Mouse (Mus musculus): ENCODE measurements around the gene Fev. TPM values are rescaled to one million over a fixed set of nuclear protein-coding genes. Genes with fewer than 3 reads are reported as not detected.

Gene Fev
- polyA plus RNA-seq, 1 experiment: 1.1 TPM

DNA sequence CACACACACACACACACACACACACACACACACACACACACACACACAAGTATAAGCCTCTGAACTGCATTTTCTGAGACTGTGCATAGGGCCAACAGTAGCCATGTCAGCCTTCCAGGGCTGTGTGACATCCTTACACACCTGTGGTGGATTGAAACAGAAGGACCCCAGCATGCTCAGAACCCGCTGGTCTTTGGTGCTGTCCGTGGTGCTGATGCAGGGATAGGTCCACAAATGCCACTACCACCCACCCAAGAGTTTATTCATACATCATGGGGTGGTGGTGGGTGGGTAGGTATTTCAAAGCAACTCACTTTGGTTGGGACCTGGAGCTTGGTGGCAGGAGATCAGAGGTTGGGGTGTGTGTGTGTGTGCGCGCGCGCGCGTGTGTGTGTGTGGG lies 6.3 kb upstream of the Fev start:
- WGBS: 3% methylated on average over 8 of the region's 8 CpGs
- H3K27ac ChIP-seq (ENCODE audit: insufficient read depth, low read length): no peak overlapping the region
- peaks cover 1% of the 10 kb centered on the region; the same call in 1 of the 2 replicates for H3K27me3 ChIP-seq (ENCODE audit: control insufficient read depth, insufficient read depth, low read length)
- no peak for DNase-seq
- no peak for TF ChIP-seq CTCF (IDR thresholded peaks at IDR 0.05; ENCODE audit: borderline replicate concordance, insufficient read depth, low read depth, low read length)
- TF ChIP-seq POLR2A (IDR thresholded peaks at IDR 0.05; ENCODE audit: borderline replicate concordance, insufficient read depth, low read length): no peak
- H3K4me3 ChIP-seq (replicated peaks; ENCODE audit: insufficient read depth, low read depth, low read length): no peak overlapping the region
- no peaks in the 10 kb centered on the region for H3K4me1 ChIP-seq (ENCODE audit: control insufficient read depth, insufficient read depth, low read length)

DNA sequence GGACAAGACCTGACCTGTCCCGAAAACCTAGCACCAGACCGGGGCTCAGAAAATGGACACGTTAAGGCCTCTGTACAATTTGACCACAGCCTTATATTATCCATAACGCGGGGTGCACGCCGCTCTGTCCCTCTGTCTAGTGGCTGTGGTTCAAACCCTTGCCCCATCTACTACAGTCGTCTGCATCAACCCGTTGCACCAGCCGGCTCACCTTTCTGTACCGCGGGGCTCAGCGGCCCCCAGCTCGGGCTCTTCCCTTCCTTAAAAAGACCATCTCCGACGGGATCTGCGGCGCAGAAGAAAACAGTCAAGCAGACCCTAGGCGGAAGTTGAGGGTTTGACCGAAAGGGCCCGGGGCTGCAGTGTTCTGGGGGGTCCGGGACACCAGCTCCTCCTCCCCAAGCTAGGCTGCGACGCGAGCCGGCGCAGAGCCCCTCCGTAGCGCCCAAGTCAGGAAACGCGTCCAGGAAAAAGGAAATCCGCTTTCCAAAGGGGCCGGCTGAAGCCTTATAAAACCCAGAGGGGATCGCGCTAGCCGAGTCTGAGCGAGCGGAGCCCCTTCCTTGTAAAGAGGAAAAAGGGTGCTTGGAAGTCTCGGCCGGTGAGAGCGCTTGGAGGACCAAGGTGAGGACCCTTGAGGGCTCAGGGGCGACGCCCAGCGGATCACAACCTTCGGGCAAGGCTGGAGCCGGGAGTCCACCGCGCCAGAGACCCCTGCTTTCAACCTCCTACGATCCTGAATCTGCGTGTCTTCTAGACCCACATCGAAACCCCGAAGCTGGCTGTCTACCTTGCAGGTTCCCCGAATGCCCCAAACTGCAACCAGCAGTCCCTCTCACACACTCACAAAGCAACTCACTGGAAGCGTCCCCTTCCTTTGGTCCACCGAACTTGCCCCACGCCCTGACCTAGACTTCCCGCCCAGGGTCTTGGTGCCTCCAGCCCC lies 750 bp downstream of the Fev start:
- 3% methylated on average over 57 of the region's 57 CpGs for WGBS

DNA sequence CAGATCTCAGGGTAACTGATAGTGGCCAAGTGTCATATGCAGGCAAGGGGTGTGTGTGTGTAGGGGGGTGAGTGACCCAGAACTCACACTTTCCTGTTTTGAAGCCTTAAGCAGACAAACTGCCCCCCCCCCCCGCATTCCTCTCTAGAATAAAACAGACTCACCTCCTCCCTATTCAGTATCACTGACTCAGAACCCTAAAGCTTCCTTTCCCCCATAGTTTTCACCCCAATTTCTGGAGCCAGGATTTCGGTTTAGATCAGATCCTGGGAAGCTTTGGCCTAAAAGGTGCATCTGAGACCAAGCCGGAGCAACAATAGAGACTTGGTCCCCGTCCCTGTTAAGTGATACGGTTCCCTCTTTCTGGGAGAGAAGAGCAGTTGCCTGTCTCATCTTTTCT lies 1.8 kb downstream of the Fev start:
- H3K4me3 ChIP-seq (replicated peaks; ENCODE audit: insufficient read depth, low read depth, low read length): no peak overlapping the region
- peaks cover 11% of the 10 kb centered on the region; the same call in 1 of the 2 replicates for H3K27me3 ChIP-seq (ENCODE audit: control insufficient read depth, insufficient read depth, low read length)
- H3K27ac ChIP-seq (ENCODE audit: insufficient read depth, low read length): no peak overlapping the region
- no peak for DNase-seq
- WGBS: 50% methylated on average over 5 of the region's 5 CpGs
- TF ChIP-seq CTCF (IDR thresholded peaks at IDR 0.05; ENCODE audit: borderline replicate concordance, insufficient read depth, low read depth, low read length) (no peak), POLR2A (IDR thresholded peaks at IDR 0.05; ENCODE audit: borderline replicate concordance, insufficient read depth, low read length) (no peak)
- peaks cover 5% of the 10 kb centered on the region; the same call in 1 of the 2 replicates for H3K4me1 ChIP-seq (ENCODE audit: control insufficient read depth, insufficient read depth, low read length)

More for the DNA sequence above, 750 bp downstream of the Fev start:
- no peak for TF ChIP-seq CTCF (IDR thresholded peaks at IDR 0.05; ENCODE audit: borderline replicate concordance, insufficient read depth, low read depth, low read length)
- no peak for TF ChIP-seq POLR2A (IDR thresholded peaks at IDR 0.05; ENCODE audit: borderline replicate concordance, insufficient read depth, low read length)
- peaks cover 11% of the 10 kb centered on the region; the same call in 1 of the 2 replicates for H3K27me3 ChIP-seq (ENCODE audit: control insufficient read depth, insufficient read depth, low read length)
- H3K4me3 ChIP-seq (replicated peaks; ENCODE audit: insufficient read depth, low read depth, low read length): no peak overlapping the region
- DNase-seq: no peak
- no peak overlapping the region for H3K27ac ChIP-seq (ENCODE audit: insufficient read depth, low read length)
- H3K4me1 ChIP-seq (ENCODE audit: control insufficient read depth, insufficient read depth, low read length): peaks cover 5% of the 10 kb centered on the region; the same call in 1 of the 2 replicates

DNA sequence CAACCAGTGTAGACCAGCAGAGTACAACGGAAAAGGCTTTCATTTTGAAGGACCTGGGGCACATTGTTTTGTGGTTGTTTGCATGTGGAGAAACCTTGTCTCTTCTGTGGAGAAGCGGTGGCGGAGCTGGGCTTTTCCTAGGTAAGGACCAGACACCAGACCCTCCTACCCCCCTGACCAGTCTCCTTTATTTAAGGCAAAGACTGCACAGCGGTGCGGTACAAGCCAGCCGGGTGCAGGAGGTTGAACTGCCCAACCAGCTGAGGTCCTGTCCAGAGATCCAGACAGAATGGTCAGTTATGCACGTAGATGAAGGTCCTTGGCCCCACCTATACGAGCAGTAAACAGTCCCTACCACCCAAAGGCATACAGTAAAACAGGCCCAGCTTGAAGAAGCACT lies 2.4 kb downstream of the Fev start:
- Histone ChIP-seq H3K4me3 (replicated peaks; ENCODE audit: insufficient read depth, low read depth, low read length) (peak overlapping the region; percentile 62), H3K27me3 (ENCODE audit: control insufficient read depth, insufficient read depth, low read length) (peaks cover 11% of the 10 kb centered on the region; the same call in 1 of the 2 replicates)
- 28% methylated on average over 8 of the region's 8 CpGs for WGBS

DNA sequence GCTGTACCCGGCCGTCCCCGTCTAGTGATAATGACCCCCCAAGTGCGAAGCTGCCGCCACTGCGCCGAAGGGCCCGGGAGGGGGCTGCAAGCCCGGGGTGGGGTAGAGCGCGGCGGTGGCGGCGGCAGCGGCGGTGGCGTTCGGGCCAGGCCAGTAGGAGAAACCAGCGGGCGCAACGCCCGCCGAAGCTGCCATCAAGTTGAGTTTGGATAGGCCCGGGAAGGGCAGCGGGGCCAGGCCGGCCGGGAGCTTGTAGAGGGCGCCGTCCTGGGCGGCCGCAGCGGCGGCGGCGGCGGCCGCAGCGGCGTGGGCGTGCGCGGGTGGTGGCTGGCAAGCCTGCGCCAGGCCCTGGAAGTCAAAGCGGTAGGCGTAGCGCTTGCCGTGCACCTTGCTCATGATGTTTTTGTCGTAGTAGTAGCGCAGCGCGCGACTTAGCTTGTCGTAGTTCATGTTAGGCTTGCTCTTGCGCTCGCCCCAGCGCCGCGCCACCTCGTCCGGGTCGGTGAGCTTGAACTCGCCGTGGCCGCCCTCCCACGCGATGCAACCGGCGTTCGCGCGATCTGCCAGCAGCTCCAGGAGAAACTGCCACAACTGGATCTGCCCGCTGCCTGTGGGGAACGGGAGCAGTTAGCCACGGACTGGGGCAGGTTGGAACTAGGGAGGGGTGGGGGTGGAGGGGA lies 3.0 kb downstream of the Fev start:
- H3K27me3 ChIP-seq (ENCODE audit: control insufficient read depth, insufficient read depth, low read length): peaks cover 11% of the 10 kb centered on the region; the same call in 1 of the 2 replicates
- H3K27ac ChIP-seq (ENCODE audit: insufficient read depth, low read length): no peak overlapping the region
- peaks cover 5% of the 10 kb centered on the region; the same call in 1 of the 2 replicates for H3K4me1 ChIP-seq (ENCODE audit: control insufficient read depth, insufficient read depth, low read length)
- WGBS: under 1% methylated on average over 74 of the region's 74 CpGs
- peak; percentile 30 to 42 for DNase-seq
- H3K4me3 ChIP-seq (replicated peaks; ENCODE audit: insufficient read depth, low read depth, low read length): peak overlapping the region; percentile 62
- TF ChIP-seq POLR2A (IDR thresholded peaks at IDR 0.05; ENCODE audit: borderline replicate concordance, insufficient read depth, low read length) (no peak), CTCF (IDR thresholded peaks at IDR 0.05; ENCODE audit: borderline replicate concordance, insufficient read depth, low read depth, low read length) (no peak)

More for the DNA sequence above, 2.4 kb downstream of the Fev start:
- no peak overlapping the region for H3K27ac ChIP-seq (ENCODE audit: insufficient read depth, low read length)
- H3K4me1 ChIP-seq (ENCODE audit: control insufficient read depth, insufficient read depth, low read length): peaks cover 5% of the 10 kb centered on the region; the same call in 1 of the 2 replicates
- no peak for TF ChIP-seq POLR2A (IDR thresholded peaks at IDR 0.05; ENCODE audit: borderline replicate concordance, insufficient read depth, low read length)
- TF ChIP-seq CTCF (IDR thresholded peaks at IDR 0.05; ENCODE audit: borderline replicate concordance, insufficient read depth, low read depth, low read length): no peak
- no peak for DNase-seq

DNA sequence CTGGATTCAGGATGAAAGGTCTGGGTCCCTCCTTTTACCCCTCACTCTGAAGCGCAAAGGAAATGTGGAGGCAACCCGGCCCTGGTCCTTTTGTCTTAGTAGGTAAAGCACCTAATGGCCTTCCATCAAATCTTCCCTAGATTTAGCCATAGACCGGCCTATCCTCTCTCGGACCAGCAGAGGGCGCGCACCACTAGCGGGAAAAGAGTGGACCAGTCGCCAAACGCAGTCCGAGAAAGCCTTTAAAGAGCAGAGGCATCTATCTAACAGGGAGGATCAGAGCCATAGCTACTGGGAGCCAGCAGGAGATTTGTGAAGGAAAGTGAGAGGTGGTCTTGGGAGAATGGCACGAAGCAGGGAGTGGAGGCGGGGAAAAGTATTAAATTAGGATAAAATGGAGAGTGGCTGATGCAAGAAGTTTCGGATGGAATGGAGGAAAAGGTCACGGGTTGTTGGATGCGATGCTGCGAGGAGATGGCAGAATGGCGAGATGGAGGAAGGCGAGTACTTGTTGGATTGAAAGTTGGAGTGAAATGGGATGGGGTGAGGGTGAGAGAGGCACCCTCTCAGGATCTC lies 4.3 kb downstream of the Fev start:
- TF ChIP-seq CTCF (IDR thresholded peaks at IDR 0.05; ENCODE audit: borderline replicate concordance, insufficient read depth, low read depth, low read length) (peak; percentile 86), POLR2A (IDR thresholded peaks at IDR 0.05; ENCODE audit: borderline replicate concordance, insufficient read depth, low read length) (no peak)
- Histone ChIP-seq H3K27ac (ENCODE audit: insufficient read depth, low read length) (no peak overlapping the region), H3K4me3 (replicated peaks; ENCODE audit: insufficient read depth, low read depth, low read length) (peak overlapping the region; percentile 31), H3K4me1 (ENCODE audit: control insufficient read depth, insufficient read depth, low read length) (peaks cover 5% of the 10 kb centered on the region; the same call in 1 of the 2 replicates), H3K27me3 (ENCODE audit: control insufficient read depth, insufficient read depth, low read length) (peaks cover 10% of the 10 kb centered on the region; the same call in 1 of the 2 replicates)
- DNase-seq: peak; percentile 77 to 81
- 6% methylated on average over 18 of the region's 18 CpGs for WGBS

DNA sequence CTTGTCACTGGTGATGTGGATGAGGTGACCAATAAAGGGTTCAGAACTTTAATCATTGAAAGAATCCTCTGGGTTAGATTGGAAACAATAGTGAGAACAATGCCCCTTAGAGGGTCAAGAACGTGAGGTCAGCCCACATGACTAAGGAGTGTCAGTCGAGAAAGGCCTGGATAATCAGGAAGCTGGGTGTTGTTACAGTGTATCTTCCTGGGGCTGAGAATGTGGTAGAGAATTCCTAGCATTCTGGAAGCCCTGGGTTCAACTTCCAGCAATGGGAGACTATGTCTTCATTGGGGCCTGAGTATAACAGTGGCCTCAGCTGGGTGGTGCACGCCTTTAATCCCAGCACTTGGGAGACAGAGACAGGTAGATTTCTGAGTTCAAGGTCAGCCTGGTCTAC lies 8.0 kb downstream of the Fev start:
- 55% methylated on average over 3 of the region's 3 CpGs for WGBS
- TF ChIP-seq POLR2A (IDR thresholded peaks at IDR 0.05; ENCODE audit: borderline replicate concordance, insufficient read depth, low read length) (no peak), CTCF (IDR thresholded peaks at IDR 0.05; ENCODE audit: borderline replicate concordance, insufficient read depth, low read depth, low read length) (no peak)
- Histone ChIP-seq H3K27ac (ENCODE audit: insufficient read depth, low read length) (no peak overlapping the region), H3K27me3 (ENCODE audit: control insufficient read depth, insufficient read depth, low read length) (no peaks in the 10 kb centered on the region; the same call in 1 of the 2 replicates), H3K4me3 (replicated peaks; ENCODE audit: insufficient read depth, low read depth, low read length) (no peak overlapping the region), H3K4me1 (ENCODE audit: control insufficient read depth, insufficient read depth, low read length) (no peaks in the 10 kb centered on the region)
- DNase-seq: no peak

All from cerebellum, adult 2 months (tissue).